ENCODE assay signal across 1 mouse cellular context in genomic region chr12:69400367-69400766, GRCm38 (mm10).
TF ChIP-seq lines count a peak whose summit lies in the region.

No protein-coding gene starts in this region.

TF ChIP-seq in CH12.LX, 34 proteins besides CTCF, POLR2A, EP300 and RAD21 (continued from another document):
- TF ChIP-seq POLR2AphosphoS2 (IDR thresholded peaks at IDR 0.05; ENCODE audit: low read depth, low read length) (no peak), ZKSCAN1 (IDR thresholded peaks at IDR 0.05; ENCODE audit: borderline replicate concordance, low read depth, low read length) (no peak), MEF2A (IDR thresholded peaks at IDR 0.05; ENCODE audit: borderline replicate concordance, low read depth, low read length) (no peak), ETS1 (conservative IDR thresholded peaks at IDR 0.05; ENCODE audit: low read depth, low read length) (no peak)
